Mouse (Mus musculus) stomach, embryonic 14.5 days (tissue): ENCODE measurements around the gene Cdkal1. TPM values are rescaled to one million over a fixed set of nuclear protein-coding genes. Genes with fewer than 3 reads are reported as not detected.

Experiments used
- ATAC-seq: fragments of 200-750 bp; cut with Nextera tagmentation; 2 replicates; pipeline ENCODE4 v1.8.0; 2017; ENCODE audit warnings: low read depth, moderate TSS enrichment; ENCODE audit not compliant: insufficient number of reproducible peaks, insufficient read depth, low FRiP score
- H3K27ac ChIP-seq: fragments of 300-500 bp; sonication (generic); 2 replicates; pipeline ENCODE4 v1.5.1; 2014; ENCODE audit warnings: mild to moderate bottlenecking, low read length, moderate library complexity, mixed read lengths
- H3K27me3 ChIP-seq: fragments of 300-500 bp; sonication (generic); 2 replicates; pipeline ENCODE4 v1.6.1; 2014; ENCODE audit warnings: low read length, control low read depth, mixed read lengths; ENCODE audit not compliant: control insufficient read depth, insufficient read depth
- H3K36me3 ChIP-seq: fragments of 300-500 bp; sonication (generic); 2 replicates; pipeline ENCODE4 v1.6.1; 2014; ENCODE audit warnings: mild to moderate bottlenecking, control low read depth, low read length, moderate library complexity, mixed read lengths; ENCODE audit not compliant: control insufficient read depth, insufficient read depth
- H3K4me1 ChIP-seq: fragments of 300-500 bp; sonication (generic); 2 replicates; pipeline ENCODE4 v1.6.1; 2014; ENCODE audit warnings: low read length, control low read depth, mixed read lengths; ENCODE audit not compliant: control insufficient read depth, insufficient read depth
- H3K4me2 ChIP-seq: fragments of 300-500 bp; sonication (generic); replicated peaks from 2 replicates; pipeline ENCODE4 v1.6.1; 2014; ENCODE audit warnings: low read depth, low read length, control low read depth
- H3K4me3 ChIP-seq: fragments of 300-500 bp; sonication (generic); 2 replicates; pipeline ENCODE4 v1.5.1; 2014; ENCODE audit warnings: low read depth, low read length, control low read depth
- H3K9ac ChIP-seq: fragments of 300-500 bp; sonication (generic); replicated peaks from 2 replicates; pipeline ENCODE4 v1.6.1; 2014; ENCODE audit warnings: low read depth, mild to moderate bottlenecking, control low read depth, low read length, moderate library complexity, mixed read lengths
- H3K9me3 ChIP-seq: fragments of 300-500 bp; sonication (generic); 2 replicates; pipeline ENCODE4 v1.6.1; 2016; ENCODE audit warnings: low read depth, low read length, control low read depth; ENCODE audit not compliant: control insufficient read depth
- WGBS: fragments of 180-500 bp; shearing (Covaris S2); extraction: QIAGEN DNeasy Blood & Tissue Kit; methylation state at CpG from one replicate; pipeline ENCODE4 v1.1.7; 2014; 5-methylcytosine and 5-hydroxymethylcytosine counted together
- polyA plus RNA-seq: library from polyadenylated mRNA; unstranded; fragments of >200 nt; fragmentation: Nextera tagmentation; extraction: Ambion mirVana; gene quantifications from 2 replicates; pipeline ENCODE4 v1.2.1, GENCODE M21; 2014

Gene Cdkal1
- polyA plus RNA-seq, 1 experiment from 2014 or later, result 44.8 TPM

- WGBS, result 52% methylated on average over 2 of the region's 2 CpGs
- H3K4me1 ChIP-seq, result no peaks in the 10 kb centered on the region
- H3K9me3 ChIP-seq, result no peaks in the 10 kb centered on the region
- no peak overlapping the region for H3K9ac ChIP-seq
- no peak overlapping the region for H3K27ac ChIP-seq
- no peaks in the 10 kb centered on the region for H3K27me3 ChIP-seq
- H3K4me2 ChIP-seq, result no peak overlapping the region
- ATAC-seq, result no peak
- H3K4me3 ChIP-seq, result no peak overlapping the region
- H3K36me3 ChIP-seq, result no peaks in the 10 kb centered on the region
Measured at GRCm38 (mm10) chr13:29320421-29320820, 535.1 kb downstream of the Cdkal1 start.

- Histone ChIP-seq H3K36me3 (no peaks in the 10 kb centered on the region), H3K9ac (no peak overlapping the region), H3K4me1 (no peaks in the 10 kb centered on the region), H3K9me3 (no peaks in the 10 kb centered on the region), H3K27me3 (no peaks in the 10 kb centered on the region), H3K27ac (no peak overlapping the region), H3K4me3 (no peak overlapping the region), H3K4me2 (no peak overlapping the region)
- no peak for ATAC-seq
- 89% methylated on average over 1 of the region's 1 CpGs for WGBS
Measured at GRCm38 (mm10) chr13:29317703-29318102, 537.8 kb downstream of the Cdkal1 start.

- Histone ChIP-seq H3K9me3 (no peaks in the 10 kb centered on the region), H3K36me3 (no peaks in the 10 kb centered on the region), H3K4me2 (no peak overlapping the region), H3K4me3 (no peak overlapping the region), H3K4me1 (no peaks in the 10 kb centered on the region), H3K27me3 (no peaks in the 10 kb centered on the region), H3K9ac (no peak overlapping the region), H3K27ac (no peak overlapping the region)
- WGBS, result 94% methylated on average over 5 of the region's 5 CpGs
- ATAC-seq, result no peak
Measured at GRCm38 (mm10) chr13:29316271-29316670, 539.2 kb downstream of the Cdkal1 start.

- Histone ChIP-seq H3K36me3 (no peaks in the 10 kb centered on the region), H3K4me2 (no peak overlapping the region), H3K27ac (no peak overlapping the region), H3K4me1 (no peaks in the 10 kb centered on the region), H3K9ac (no peak overlapping the region), H3K27me3 (no peaks in the 10 kb centered on the region), H3K4me3 (no peak overlapping the region), H3K9me3 (no peaks in the 10 kb centered on the region)
- no peak for ATAC-seq
- WGBS, result 72% methylated on average over 2 of the region's 2 CpGs
Measured at GRCm38 (mm10) chr13:29312026-29312425, 543.4 kb downstream of the Cdkal1 start.

GRCm38 (mm10) chr13:29307420-29307819, 548.1 kb downstream of the Cdkal1 start:
- Histone ChIP-seq H3K4me2 (no peak overlapping the region), H3K9ac (no peak overlapping the region), H3K27me3 (no peaks in the 10 kb centered on the region), H3K9me3 (no peaks in the 10 kb centered on the region), H3K27ac (no peak overlapping the region), H3K36me3 (no peaks in the 10 kb centered on the region), H3K4me3 (no peak overlapping the region), H3K4me1 (no peaks in the 10 kb centered on the region)
- ATAC-seq, result no peak
- 50% methylated on average over 6 of the region's 6 CpGs for WGBS

GRCm38 (mm10) chr13:29292608-29293240, 562.8 kb downstream of the Cdkal1 start:
- Histone ChIP-seq H3K4me2 (no peak overlapping the region), H3K27me3 (no peaks in the 10 kb centered on the region), H3K36me3 (no peaks in the 10 kb centered on the region), H3K4me3 (no peak overlapping the region), H3K27ac (no peak overlapping the region), H3K9me3 (no peaks in the 10 kb centered on the region), H3K9ac (no peak overlapping the region), H3K4me1 (no peaks in the 10 kb centered on the region)
- no peak for ATAC-seq
- 81% methylated on average over 9 of the region's 9 CpGs for WGBS

- Histone ChIP-seq H3K4me3 (no peak overlapping the region), H3K36me3 (no peaks in the 10 kb centered on the region), H3K27ac (no peak overlapping the region), H3K4me2 (no peak overlapping the region), H3K27me3 (no peaks in the 10 kb centered on the region), H3K4me1 (no peaks in the 10 kb centered on the region), H3K9me3 (no peaks in the 10 kb centered on the region), H3K9ac (no peak overlapping the region)
- no peak for ATAC-seq
- WGBS, result 55% methylated on average over 4 of the region's 4 CpGs
Measured at GRCm38 (mm10) chr13:29290569-29290968, 564.9 kb downstream of the Cdkal1 start.

GRCm38 (mm10) chr13:29285058-29285457, 570.4 kb downstream of the Cdkal1 start:
- Histone ChIP-seq H3K9me3 (no peaks in the 10 kb centered on the region), H3K36me3 (no peaks in the 10 kb centered on the region), H3K27ac (no peak overlapping the region), H3K4me2 (no peak overlapping the region), H3K4me1 (no peaks in the 10 kb centered on the region), H3K27me3 (no peaks in the 10 kb centered on the region), H3K9ac (no peak overlapping the region), H3K4me3 (no peak overlapping the region)
- WGBS, result 44% methylated on average over 3 of the region's 3 CpGs
- no peak for ATAC-seq

GRCm38 (mm10) chr13:29281556-29281955, 573.9 kb downstream of the Cdkal1 start:
- no peaks in the 10 kb centered on the region for H3K36me3 ChIP-seq
- H3K27ac ChIP-seq, result no peak overlapping the region
- no peak for ATAC-seq
- H3K27me3 ChIP-seq, result no peaks in the 10 kb centered on the region
- no peak overlapping the region for H3K4me3 ChIP-seq
- no peaks in the 10 kb centered on the region for H3K9me3 ChIP-seq
- 22% methylated on average over 6 of the region's 6 CpGs for WGBS
- no peak overlapping the region for H3K9ac ChIP-seq
- no peak overlapping the region for H3K4me2 ChIP-seq
- no peaks in the 10 kb centered on the region for H3K4me1 ChIP-seq
